Mouse (Mus musculus) spleen, postnatal 4 days (tissue): ENCODE measurements around the gene Gstm2.

Experiments used
- DNase-seq, 2 experiments: peaks; one replicate each; pipeline ENCODE4 v3.0.0; 2022; ENCODE audit warnings: low spot score in 2 of 2

The Gstm2 gene

GRCm38 (mm10) chr3:107941261-107941660 is 45.0 kb downstream of the Gstm2 start:
- no peak for DNase-seq

DNA sequence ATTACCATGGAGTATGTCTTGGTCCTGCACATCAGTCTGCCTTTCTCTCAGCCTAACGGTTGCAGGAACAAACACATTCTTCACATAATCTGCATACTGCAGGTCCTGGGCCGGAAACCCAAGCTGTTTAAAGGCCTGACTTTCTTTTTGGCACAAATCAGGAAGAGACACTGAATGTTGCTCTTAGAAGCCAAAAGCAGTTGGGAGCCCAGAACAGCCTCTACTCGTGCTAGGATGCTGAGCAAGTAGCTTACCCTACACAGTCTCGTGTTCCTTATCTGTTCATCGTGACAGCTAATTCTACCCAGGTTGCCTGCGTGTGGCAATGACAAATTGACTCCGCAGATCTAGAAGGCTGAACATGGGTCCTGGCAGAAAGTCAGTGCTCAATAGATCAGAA is 45.7 kb downstream of the Gstm2 start:
- no peak for DNase-seq

- no peak for DNase-seq
Measured at GRCm38 (mm10) chr3:107939830-107940229, 46.4 kb downstream of the Gstm2 start.

GRCm38 (mm10) chr3:107939403-107939802 is 46.9 kb downstream of the Gstm2 start:
- DNase-seq: peak; percentile 37 to 77

- DNase-seq: no peak
Measured at GRCm38 (mm10) chr3:107935888-107936287, 50.4 kb downstream of the Gstm2 start.

DNA sequence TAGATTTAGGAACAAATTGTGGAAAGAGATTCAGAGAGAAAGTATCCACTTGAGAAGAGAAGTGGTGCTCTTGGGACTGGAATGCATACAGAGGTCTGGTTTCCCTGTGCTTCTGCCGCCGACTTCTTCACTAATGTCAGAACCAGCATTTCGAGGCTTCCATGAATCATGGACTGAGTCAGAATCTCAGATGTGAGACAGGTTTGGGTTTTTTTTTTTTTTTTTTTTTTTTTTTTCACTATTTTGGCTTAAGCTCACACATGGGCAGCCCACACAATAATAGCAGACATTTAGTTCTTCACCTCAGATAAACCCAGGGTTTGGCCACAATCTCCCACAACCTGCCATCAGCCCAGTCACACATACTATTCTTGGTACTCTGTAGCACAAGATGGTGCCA is 51.0 kb downstream of the Gstm2 start:
- no peak for DNase-seq

- DNase-seq: no peak
Measured at GRCm38 (mm10) chr3:107932128-107932527, 54.1 kb downstream of the Gstm2 start.
